Mouse (Mus musculus): Measurements from ENCODE around the gene Gpank1. TPM values are rescaled to one million over a fixed set of nuclear protein-coding genes. Genes with fewer than 3 reads are reported as not detected.

Gpank1 gene
- total and polyA plus RNA-seq, 3 experiments: 45.9 to 87.0 (median 54.0) TPM

- Histone ChIP-seq H3K36me3 (replicated peaks) (peaks cover 96% of the 10 kb centered on the region), H3K4me1 (ENCODE audit: insufficient read depth, low read depth, low read length) (peaks cover 76% of the 10 kb centered on the region), H3K27me3 (ENCODE audit: insufficient read depth, low read length) (no peaks in the 10 kb centered on the region), H3K9me3 (replicated peaks) (no peaks in the 10 kb centered on the region), H3K4me3 (ENCODE audit: low read depth, low read length) (no peak overlapping the region)
- ATAC-seq (ENCODE audit: extremely low read depth, insufficient number of reproducible peaks, low FRiP score, poor library complexity, severe bottlenecking): no peak
- TF ChIP-seq TAL1 (conservative IDR thresholded peaks at IDR 0.05; ENCODE audit: low read depth, low read length) (no peak), GATA2 (IDR thresholded peaks at IDR 0.05; ENCODE audit: borderline replicate concordance, low read depth, low read length) (no peak), GATA1 (IDR thresholded peaks at IDR 0.05; ENCODE audit: borderline replicate concordance, low read length) (no peak), CTCF (IDR thresholded peaks at IDR 0.05; ENCODE audit: low read depth, low read length) (no peak), POLR2AphosphoS5 (IDR thresholded peaks at IDR 0.05; ENCODE audit: insufficient replicate concordance, low read depth, low read length) (no peak)
- DNase-seq (ENCODE audit: low spot score): no peak
These were observed 37.8 kb downstream of the Gpank1 start for GRCm38 (mm10) chr17:35158850-35159593.

GRCm38 (mm10) chr17:35159638-35160037 is 38.4 kb downstream of the Gpank1 start:
- Histone ChIP-seq H3K4me1 (ENCODE audit: insufficient read depth, low read depth, low read length) (peaks cover 73% of the 10 kb centered on the region), H3K4me3 (ENCODE audit: low read depth, low read length) (no peak overlapping the region), H3K36me3 (replicated peaks) (peaks cover 90% of the 10 kb centered on the region), H3K27me3 (ENCODE audit: insufficient read depth, low read length) (no peaks in the 10 kb centered on the region), H3K9me3 (replicated peaks) (no peaks in the 10 kb centered on the region)
- ATAC-seq (ENCODE audit: extremely low read depth, insufficient number of reproducible peaks, low FRiP score, poor library complexity, severe bottlenecking) (no peak), DNase-seq (ENCODE audit: low spot score) (no peak)
- TF ChIP-seq CTCF (IDR thresholded peaks at IDR 0.05; ENCODE audit: low read depth, low read length) (no peak), TAL1 (conservative IDR thresholded peaks at IDR 0.05; ENCODE audit: low read depth, low read length) (no peak), POLR2AphosphoS5 (IDR thresholded peaks at IDR 0.05; ENCODE audit: insufficient replicate concordance, low read depth, low read length) (no peak), GATA1 (IDR thresholded peaks at IDR 0.05; ENCODE audit: borderline replicate concordance, low read length) (no peak), GATA2 (IDR thresholded peaks at IDR 0.05; ENCODE audit: borderline replicate concordance, low read depth, low read length) (no peak)

- Histone ChIP-seq H3K4me3 (ENCODE audit: low read depth, low read length) (peak overlapping the region; percentile 91; the same call in 1 of the 2 replicates), H3K36me3 (replicated peaks) (peaks cover 72% of the 10 kb centered on the region), H3K27me3 (ENCODE audit: insufficient read depth, low read length) (no peaks in the 10 kb centered on the region), H3K9me3 (replicated peaks) (no peaks in the 10 kb centered on the region), H3K4me1 (ENCODE audit: insufficient read depth, low read depth, low read length) (peaks cover 66% of the 10 kb centered on the region)
- DNase-seq (ENCODE audit: low spot score) (no peak), ATAC-seq (ENCODE audit: extremely low read depth, insufficient number of reproducible peaks, low FRiP score, poor library complexity, severe bottlenecking) (no peak)
- TF ChIP-seq GATA1 (IDR thresholded peaks at IDR 0.05; ENCODE audit: borderline replicate concordance, low read length): no peak
- TF ChIP-seq POLR2AphosphoS5 (IDR thresholded peaks at IDR 0.05; ENCODE audit: insufficient replicate concordance, low read depth, low read length): no peak
- TF ChIP-seq TAL1 (conservative IDR thresholded peaks at IDR 0.05; ENCODE audit: low read depth, low read length): no peak
- no peak for TF ChIP-seq GATA2 (IDR thresholded peaks at IDR 0.05; ENCODE audit: borderline replicate concordance, low read depth, low read length)
- TF ChIP-seq CTCF (IDR thresholded peaks at IDR 0.05; ENCODE audit: low read depth, low read length): no peak
These were observed 40.2 kb downstream of the Gpank1 start for GRCm38 (mm10) chr17:35161421-35161820.

GRCm38 (mm10) chr17:35162121-35162520 is 40.9 kb downstream of the Gpank1 start:
- peak overlapping the region; percentile 91; the same call in 1 of the 2 replicates for H3K4me3 ChIP-seq (ENCODE audit: low read depth, low read length)
- peaks cover 65% of the 10 kb centered on the region for H3K4me1 ChIP-seq (ENCODE audit: insufficient read depth, low read depth, low read length)

GRCm38 (mm10) chr17:35162730-35163129 is 41.5 kb downstream of the Gpank1 start:
- no peaks in the 10 kb centered on the region for H3K9me3 ChIP-seq (replicated peaks)
- H3K4me3 ChIP-seq (ENCODE audit: low read depth, low read length): peak overlapping the region; percentile 91
- DNase-seq (ENCODE audit: low spot score) (no peak), ATAC-seq (ENCODE audit: extremely low read depth, insufficient number of reproducible peaks, low FRiP score, poor library complexity, severe bottlenecking) (no peak)
- H3K4me1 ChIP-seq (ENCODE audit: insufficient read depth, low read depth, low read length): peaks cover 61% of the 10 kb centered on the region
- peaks cover 59% of the 10 kb centered on the region for H3K36me3 ChIP-seq (replicated peaks)
- H3K27me3 ChIP-seq (ENCODE audit: insufficient read depth, low read length): no peaks in the 10 kb centered on the region
- TF ChIP-seq CTCF (IDR thresholded peaks at IDR 0.05; ENCODE audit: low read depth, low read length) (no peak), GATA1 (IDR thresholded peaks at IDR 0.05; ENCODE audit: borderline replicate concordance, low read length) (no peak), POLR2AphosphoS5 (IDR thresholded peaks at IDR 0.05; ENCODE audit: insufficient replicate concordance, low read depth, low read length) (no peak), GATA2 (IDR thresholded peaks at IDR 0.05; ENCODE audit: borderline replicate concordance, low read depth, low read length) (no peak), TAL1 (conservative IDR thresholded peaks at IDR 0.05; ENCODE audit: low read depth, low read length) (no peak)

More at GRCm38 (mm10) chr17:35162121-35162520, 40.9 kb downstream of the Gpank1 start:
- peaks cover 65% of the 10 kb centered on the region for H3K36me3 ChIP-seq (replicated peaks)
- no peaks in the 10 kb centered on the region for H3K27me3 ChIP-seq (ENCODE audit: insufficient read depth, low read length)
- H3K9me3 ChIP-seq (replicated peaks): no peaks in the 10 kb centered on the region
- DNase-seq (ENCODE audit: low spot score): no peak
- TF ChIP-seq CTCF (IDR thresholded peaks at IDR 0.05; ENCODE audit: low read depth, low read length) (no peak), TAL1 (conservative IDR thresholded peaks at IDR 0.05; ENCODE audit: low read depth, low read length) (no peak), GATA1 (IDR thresholded peaks at IDR 0.05; ENCODE audit: borderline replicate concordance, low read length) (no peak), POLR2AphosphoS5 (IDR thresholded peaks at IDR 0.05; ENCODE audit: insufficient replicate concordance, low read depth, low read length) (no peak), GATA2 (IDR thresholded peaks at IDR 0.05; ENCODE audit: borderline replicate concordance, low read depth, low read length) (no peak)
- ATAC-seq (ENCODE audit: extremely low read depth, insufficient number of reproducible peaks, low FRiP score, poor library complexity, severe bottlenecking): no peak

- no peaks in the 10 kb centered on the region for H3K9me3 ChIP-seq (replicated peaks)
- no peak for DNase-seq (ENCODE audit: low spot score)
- H3K4me1 ChIP-seq (ENCODE audit: insufficient read depth, low read depth, low read length): peaks cover 60% of the 10 kb centered on the region
- peak overlapping the region; percentile 91 for H3K4me3 ChIP-seq (ENCODE audit: low read depth, low read length)
- TF ChIP-seq CTCF (IDR thresholded peaks at IDR 0.05; ENCODE audit: low read depth, low read length) (no peak), GATA1 (IDR thresholded peaks at IDR 0.05; ENCODE audit: borderline replicate concordance, low read length) (no peak), TAL1 (conservative IDR thresholded peaks at IDR 0.05; ENCODE audit: low read depth, low read length) (no peak), POLR2AphosphoS5 (IDR thresholded peaks at IDR 0.05; ENCODE audit: insufficient replicate concordance, low read depth, low read length) (no peak), GATA2 (IDR thresholded peaks at IDR 0.05; ENCODE audit: borderline replicate concordance, low read depth, low read length) (no peak)
- no peaks in the 10 kb centered on the region for H3K27me3 ChIP-seq (ENCODE audit: insufficient read depth, low read length)
- ATAC-seq (ENCODE audit: extremely low read depth, insufficient number of reproducible peaks, low FRiP score, poor library complexity, severe bottlenecking): no peak
- H3K36me3 ChIP-seq (replicated peaks): peaks cover 51% of the 10 kb centered on the region
These were observed 42.2 kb downstream of the Gpank1 start for GRCm38 (mm10) chr17:35163326-35164081.

Data from G1E (cell line).